Mouse (Mus musculus) monocyte, adult 2 months (primary cell): Measurements from ENCODE around the gene Pcdh15.

Experiments used
- DNase-seq, 2 experiments: peaks; one replicate each; pipeline ENCODE4 v3.0.0; 2022; ENCODE audit warnings: low spot score in 2 of 2, low read depth in 1 of 2

The Pcdh15 gene

DNA sequence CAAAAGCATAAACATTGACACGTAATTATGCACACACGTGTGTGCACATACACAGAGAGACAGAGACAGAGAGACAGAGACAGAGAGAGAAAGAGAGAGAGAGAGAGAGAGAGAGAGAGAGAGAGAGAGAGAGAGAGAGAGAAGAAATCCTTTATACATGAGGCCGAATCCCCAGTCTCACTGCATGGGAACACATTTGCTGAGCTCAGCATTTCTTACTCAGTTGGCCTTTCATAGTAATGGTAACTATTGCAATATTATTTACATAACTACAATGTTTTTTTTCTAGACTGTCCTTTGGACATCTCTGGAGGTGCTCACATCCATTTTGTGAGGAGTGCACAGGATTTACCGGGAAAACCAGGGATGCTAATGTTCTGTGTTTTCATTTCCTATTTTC, 705.9 kb downstream of the Pcdh15 start:
- DNase-seq = no peak

DNA sequence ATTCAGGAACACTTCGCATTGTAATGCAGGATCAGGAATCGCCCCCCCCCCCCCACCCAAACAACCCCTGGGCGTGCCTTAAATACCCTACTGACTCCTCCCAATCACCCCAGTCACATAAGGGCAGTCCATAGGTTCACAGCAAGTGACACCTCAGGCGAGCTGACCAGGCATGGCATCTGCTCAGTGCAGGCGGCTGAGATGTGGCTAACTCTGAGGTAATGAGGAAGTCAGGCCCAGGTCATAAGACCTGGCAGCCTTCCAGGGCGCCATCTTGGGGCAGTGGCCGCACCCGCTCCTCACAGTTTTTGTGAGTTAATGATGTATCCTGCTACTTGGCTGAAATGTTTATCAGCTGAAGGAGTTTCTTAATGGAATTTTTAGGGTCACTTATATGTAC, 713.2 kb downstream of the Pcdh15 start:
- no peak for DNase-seq

- DNase-seq = no peak
Measured at GRCm38 (mm10) chr10:73821657-73822583, 722.8 kb downstream of the Pcdh15 start.

DNA sequence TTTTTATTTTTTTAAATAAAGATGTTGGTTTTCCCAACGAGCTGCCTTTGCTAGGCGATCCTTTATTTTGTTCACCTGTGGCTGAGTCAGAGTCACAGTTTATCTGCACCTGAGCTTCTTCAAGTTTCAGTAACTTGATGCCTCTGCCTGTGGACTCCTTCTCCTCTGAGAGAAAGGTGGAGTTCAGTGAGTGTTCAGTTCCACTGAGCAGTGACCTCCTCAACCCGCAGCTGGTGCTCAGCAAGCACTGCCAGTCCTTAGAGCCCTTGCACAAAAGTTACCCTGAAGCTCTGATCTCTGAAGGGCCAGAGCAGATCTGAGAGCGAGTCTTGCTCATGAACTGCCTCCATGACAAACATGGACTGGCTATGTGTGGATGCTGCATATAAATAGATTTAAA, 724.1 kb downstream of the Pcdh15 start:
- no peak for DNase-seq

GRCm38 (mm10) chr10:73826354-73826753, 727.2 kb downstream of the Pcdh15 start:
- no peak for DNase-seq

GRCm38 (mm10) chr10:73828781-73829180, 729.6 kb downstream of the Pcdh15 start:
- DNase-seq = no peak

GRCm38 (mm10) chr10:73844998-73845397, 745.9 kb downstream of the Pcdh15 start:
- no peak for DNase-seq

DNA sequence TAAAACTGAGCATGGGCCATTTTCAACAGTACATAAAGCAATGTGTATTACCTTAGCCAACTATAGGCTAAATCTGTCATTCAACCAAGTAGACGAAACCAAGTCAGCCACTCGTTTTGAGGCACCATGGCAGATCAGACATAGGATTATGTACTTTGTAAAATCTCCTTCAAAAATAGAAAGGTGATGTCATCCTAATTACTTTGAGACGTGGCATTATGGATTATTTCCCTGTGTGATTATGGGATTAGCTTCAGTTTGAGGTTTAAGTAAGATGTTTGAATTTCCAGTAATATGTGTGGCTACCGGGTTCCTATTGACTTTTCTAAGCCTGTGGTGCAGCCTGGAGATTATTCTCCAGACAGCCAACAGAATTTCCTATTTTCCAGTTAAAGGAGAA, 763.0 kb downstream of the Pcdh15 start:
- DNase-seq = no peak

DNA sequence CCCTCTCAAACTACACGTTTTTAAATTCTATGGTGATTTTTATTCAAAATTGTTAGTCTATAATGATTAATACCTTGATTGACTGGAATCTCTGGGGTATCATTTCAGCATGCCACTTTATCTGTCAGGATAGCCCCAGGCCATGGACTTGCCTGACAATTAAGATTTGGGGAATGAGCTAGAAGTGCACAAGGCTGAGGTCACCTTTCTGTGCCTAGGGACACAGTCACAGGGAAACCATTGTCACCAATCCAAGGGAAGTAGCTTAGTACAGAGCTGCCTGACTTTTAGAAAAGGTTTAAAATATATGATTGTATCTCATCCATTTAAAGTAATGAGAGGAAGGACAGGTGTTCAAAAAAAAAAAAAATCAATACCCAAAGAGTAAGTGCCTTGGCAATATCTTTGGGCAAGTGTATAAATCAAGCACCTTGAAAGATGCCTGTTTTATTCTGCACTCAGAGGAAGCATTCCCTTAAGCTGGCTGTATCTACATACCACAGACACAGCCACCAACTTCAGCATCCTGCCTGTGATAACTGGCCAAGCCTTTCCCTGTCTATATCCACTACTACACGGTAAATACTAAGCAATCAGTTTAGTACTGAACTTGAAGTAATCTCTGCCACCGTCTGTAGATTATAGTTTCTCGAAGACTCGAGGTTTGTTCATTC, 779.0 kb downstream of the Pcdh15 start:
- no peak for DNase-seq

GRCm38 (mm10) chr10:73878729-73879067, 779.6 kb downstream of the Pcdh15 start:
- DNase-seq = no peak

- no peak for DNase-seq
Measured at GRCm38 (mm10) chr10:73887771-73888170, 788.6 kb downstream of the Pcdh15 start.

DNA sequence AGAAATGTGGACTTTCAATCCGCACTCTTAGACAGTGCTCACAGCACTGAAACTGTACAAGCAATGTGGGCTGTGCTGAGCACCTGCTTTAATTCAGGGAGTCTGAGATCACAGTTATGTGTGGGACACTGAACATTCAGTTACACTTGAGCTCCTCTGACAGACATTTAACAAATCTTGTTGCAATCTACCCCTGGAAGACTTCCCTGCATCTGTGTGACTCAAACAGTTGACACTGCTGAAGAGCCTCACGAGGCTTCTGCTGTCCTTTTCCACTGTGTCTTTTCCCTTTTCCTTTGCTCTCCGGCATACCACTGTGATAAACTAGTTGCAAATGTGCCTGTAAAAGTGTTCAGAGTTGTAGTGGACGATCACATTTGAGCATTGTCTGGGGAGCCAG, 793.1 kb downstream of the Pcdh15 start:
- no peak for DNase-seq

DNA sequence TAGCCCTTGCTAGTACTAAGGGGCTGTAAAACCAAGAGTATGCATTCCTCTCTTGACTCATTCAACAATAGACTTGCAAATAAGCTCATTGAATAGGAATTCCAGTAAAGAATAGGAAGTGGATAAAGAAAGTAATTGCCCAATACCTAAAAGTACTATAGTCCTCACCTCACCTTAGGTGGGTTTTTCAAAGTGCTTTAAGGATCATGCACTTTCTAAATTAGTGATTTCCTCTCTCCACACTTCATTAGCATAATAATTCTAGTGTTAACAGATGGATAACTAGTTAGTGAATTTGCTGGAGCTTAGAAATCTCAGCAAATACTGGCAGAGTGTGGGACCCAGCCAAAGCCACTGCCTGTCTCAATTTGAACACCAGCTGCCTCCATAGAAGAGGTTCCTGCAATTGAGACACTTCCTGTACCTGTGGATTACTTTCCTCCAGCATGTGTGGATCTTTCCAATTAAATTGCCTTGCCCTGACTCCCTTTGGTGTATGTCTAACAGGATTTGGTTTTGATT, 797.0 kb downstream of the Pcdh15 start:
- DNase-seq = no peak

GRCm38 (mm10) chr10:73899165-73899564, 800.0 kb downstream of the Pcdh15 start:
- DNase-seq = no peak

DNA sequence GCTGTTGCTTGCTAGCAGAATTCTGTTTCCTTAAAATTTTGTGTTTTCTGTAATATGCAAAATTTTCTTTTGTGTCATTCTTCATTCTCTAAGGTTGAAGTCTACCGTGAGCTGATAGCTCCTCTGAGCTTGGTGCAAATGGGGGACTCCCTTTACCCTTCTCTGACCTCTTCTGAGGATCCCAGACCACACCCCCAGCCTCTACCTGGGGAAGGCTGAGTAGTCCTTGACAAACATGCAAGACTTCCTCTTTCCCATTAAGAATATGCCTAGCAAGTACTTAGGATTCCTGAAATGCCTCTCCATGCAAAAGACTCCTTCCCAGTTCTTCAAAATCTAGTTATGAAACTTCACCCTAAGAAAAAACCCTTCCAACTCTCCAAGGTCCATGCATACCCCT, 808.5 kb downstream of the Pcdh15 start:
- no peak for DNase-seq

- no peak for DNase-seq
Measured at GRCm38 (mm10) chr10:73908568-73908967, 809.4 kb downstream of the Pcdh15 start.

GRCm38 (mm10) chr10:73915170-73915569, 816.0 kb downstream of the Pcdh15 start:
- no peak for DNase-seq

- no peak for DNase-seq
Measured at GRCm38 (mm10) chr10:73921579-73921978, 822.4 kb downstream of the Pcdh15 start.

- no peak for DNase-seq
Measured at GRCm38 (mm10) chr10:73928672-73929071, 829.5 kb downstream of the Pcdh15 start.

DNA sequence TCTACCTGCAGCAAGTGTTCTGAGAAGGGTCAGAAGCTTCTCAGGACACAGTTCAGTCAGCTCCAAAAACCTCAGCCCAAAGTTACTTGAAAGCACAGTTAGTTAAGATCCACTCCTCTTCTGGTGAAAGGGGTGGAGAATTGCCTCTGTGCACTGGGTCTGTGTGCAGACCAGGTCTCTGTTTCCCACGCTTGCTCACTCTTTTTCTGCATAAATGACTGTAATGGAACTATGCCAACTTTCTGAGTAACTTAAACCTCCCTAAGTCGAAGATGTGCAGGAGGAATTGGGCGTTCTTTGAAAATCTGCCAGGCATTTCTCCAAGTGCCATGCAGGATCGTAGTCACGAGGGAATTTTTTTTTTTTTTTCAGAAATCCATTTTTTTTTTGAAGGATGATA, 830.6 kb downstream of the Pcdh15 start:
- DNase-seq = no peak

DNA sequence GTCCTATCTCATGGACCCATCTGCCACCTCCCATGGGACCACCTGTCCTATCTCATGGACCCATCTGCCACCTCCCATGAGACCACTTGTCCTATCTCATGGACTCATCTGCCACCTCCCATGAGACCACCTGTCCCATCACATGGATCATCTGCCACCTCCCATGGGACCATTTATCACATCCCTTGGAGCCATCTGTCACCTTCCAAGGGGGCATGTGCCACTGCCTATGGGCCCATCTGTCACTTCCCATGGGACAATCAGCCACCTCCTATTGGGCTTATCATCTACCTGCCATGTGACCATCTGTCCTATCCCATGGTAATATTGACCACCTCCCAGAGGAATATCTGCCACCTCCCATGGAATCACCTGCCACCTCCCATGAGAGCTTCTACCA, 832.0 kb downstream of the Pcdh15 start:
- DNase-seq = no peak

GRCm38 (mm10) chr10:73931996-73932679, 833.0 kb downstream of the Pcdh15 start:
- no peak for DNase-seq
